Mouse (Mus musculus) cerebral cortex, adult 2 months (tissue): Measurements from ENCODE around the gene Olfr381.

Experiments used
- WGBS: fragments of 180-500 bp; shearing (Covaris S2); methylation state at CpG from one replicate; pipeline ENCODE4 v1.1.7; 2018; 5-methylcytosine and 5-hydroxymethylcytosine counted together

The Olfr381 gene

DNA sequence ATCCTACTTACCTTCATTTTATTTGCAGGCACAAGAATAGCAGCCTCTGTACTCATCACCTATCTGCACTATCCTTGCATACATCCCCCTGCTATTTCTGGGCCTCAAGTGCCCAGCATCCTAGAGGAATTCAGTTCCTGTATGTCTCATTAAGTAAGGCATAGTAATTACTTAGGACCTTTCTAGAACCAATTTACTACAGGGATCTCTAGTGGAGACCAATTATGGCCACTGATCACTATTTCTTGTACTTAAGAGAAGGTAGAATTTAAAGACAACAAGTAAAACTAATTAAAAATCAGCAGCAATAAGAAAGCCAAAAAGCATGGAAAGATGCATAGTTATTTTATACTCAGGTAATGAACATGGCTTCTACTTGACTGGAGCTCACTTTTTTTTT lies at the start of gene Olfr381:
TSS of gene Olfr381 (minus strand) at position 101 of the 400 bp plus-strand sequence.

GRCm38 (mm10) chr11:73528971-73529370 lies 37.6 kb upstream of the Olfr381 start:
- 83% methylated on average over 1 of the region's 1 CpGs for WGBS

GRCm38 (mm10) chr11:73517097-73517496 lies 25.7 kb upstream of the Olfr381 start, which contains the start of gene Olfr382:
Gene Olfr382, minus strand, starts transcription at chr11:73517197.

DNA sequence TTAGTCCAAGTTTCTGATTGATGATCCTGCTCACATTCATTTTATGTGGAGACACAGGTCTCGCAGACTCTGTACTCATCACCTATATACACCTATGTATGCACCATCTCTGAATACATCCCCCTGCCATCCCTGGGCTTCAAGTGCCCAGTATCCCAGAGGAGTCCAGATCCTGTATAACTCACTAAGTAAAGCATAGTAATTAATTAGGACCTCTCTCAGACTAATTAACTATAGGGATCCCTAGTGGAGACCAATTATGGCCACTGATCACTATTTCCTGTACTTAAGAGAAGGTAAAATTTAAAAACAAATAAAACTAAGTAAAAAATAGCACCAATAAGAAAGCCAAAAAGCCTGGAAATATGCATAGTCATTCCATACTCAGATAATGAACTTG lies 34.0 kb downstream of the Olfr381 start, which contains the start of gene Olfr380:
TSS of gene Olfr380 (minus strand) at position 101 of the 400 bp plus-strand sequence.
- 88% methylated on average over 1 of the region's 1 CpGs for WGBS
